Mouse (Mus musculus) hindbrain, embryonic 13.5 days (tissue): Measurements from ENCODE around the gene H2afx. TPM values are rescaled to one million over a fixed set of nuclear protein-coding genes. Genes with fewer than 3 reads are reported as not detected.
"Not testable (repeated sequence)": the region's sequence is repeated elsewhere in the genome, so short reads cannot be mapped to it uniquely, and the experiment has no call there.

Experiments
- ATAC-seq: fragments of 200-750 bp; cut with Nextera tagmentation; 2 replicates; pipeline ENCODE4 v1.8.0; 2017; ENCODE audit warnings: moderate TSS enrichment; ENCODE audit not compliant: low FRiP score
- H3K27ac ChIP-seq: fragments of 300-500 bp; sonication (generic); 2 replicates; pipeline ENCODE4 v1.5.1; 2015; ENCODE audit warnings: inconsistent platforms, mild to moderate bottlenecking, moderate library complexity
- H3K27me3 ChIP-seq: fragments of 300-500 bp; sonication (generic); 2 replicates; pipeline ENCODE4 v1.6.1; 2015; ENCODE audit warnings: mild to moderate bottlenecking, inconsistent platforms
- H3K36me3 ChIP-seq: fragments of 300-500 bp; sonication (generic); 2 replicates; pipeline ENCODE4 v1.6.1; 2015; ENCODE audit warnings: mild to moderate bottlenecking, inconsistent platforms
- H3K4me1 ChIP-seq: fragments of 300-500 bp; sonication (generic); replicated peaks from 2 replicates; pipeline ENCODE4 v1.6.1; 2015; ENCODE audit warnings: inconsistent platforms
- H3K4me2 ChIP-seq: fragments of 300-500 bp; sonication (generic); 2 replicates; pipeline ENCODE4 v1.6.1; 2015; ENCODE audit warnings: inconsistent platforms, mild to moderate bottlenecking, moderate library complexity
- H3K4me3 ChIP-seq: fragments of 300-500 bp; sonication (generic); 2 replicates; pipeline ENCODE4 v1.5.1; 2015; ENCODE audit warnings: mild to moderate bottlenecking, inconsistent platforms
- H3K9ac ChIP-seq: fragments of 300-500 bp; sonication (generic); 2 replicates; pipeline ENCODE4 v1.6.1; 2015; ENCODE audit warnings: mild to moderate bottlenecking, inconsistent platforms
- H3K9me3 ChIP-seq: fragments of 300-500 bp; sonication (generic); 2 replicates; pipeline ENCODE4 v1.6.1; 2016; ENCODE audit warnings: inconsistent platforms
- WGBS: fragments of 180-500 bp; shearing (Covaris S2); methylation state at CpG from one replicate; pipeline ENCODE4 v1.1.7; 2015; 5-methylcytosine and 5-hydroxymethylcytosine counted together
- polyA plus RNA-seq: library from polyadenylated mRNA; unstranded; fragments of >200 nt; fragmentation: Nextera tagmentation; extraction: Ambion mirVana; gene quantifications from 2 replicates; pipeline ENCODE4 v1.2.1, GENCODE M21; 2015

The H2afx gene
- polyA plus RNA-seq, 1 experiment from 2014 or later = 145 TPM

DNA sequence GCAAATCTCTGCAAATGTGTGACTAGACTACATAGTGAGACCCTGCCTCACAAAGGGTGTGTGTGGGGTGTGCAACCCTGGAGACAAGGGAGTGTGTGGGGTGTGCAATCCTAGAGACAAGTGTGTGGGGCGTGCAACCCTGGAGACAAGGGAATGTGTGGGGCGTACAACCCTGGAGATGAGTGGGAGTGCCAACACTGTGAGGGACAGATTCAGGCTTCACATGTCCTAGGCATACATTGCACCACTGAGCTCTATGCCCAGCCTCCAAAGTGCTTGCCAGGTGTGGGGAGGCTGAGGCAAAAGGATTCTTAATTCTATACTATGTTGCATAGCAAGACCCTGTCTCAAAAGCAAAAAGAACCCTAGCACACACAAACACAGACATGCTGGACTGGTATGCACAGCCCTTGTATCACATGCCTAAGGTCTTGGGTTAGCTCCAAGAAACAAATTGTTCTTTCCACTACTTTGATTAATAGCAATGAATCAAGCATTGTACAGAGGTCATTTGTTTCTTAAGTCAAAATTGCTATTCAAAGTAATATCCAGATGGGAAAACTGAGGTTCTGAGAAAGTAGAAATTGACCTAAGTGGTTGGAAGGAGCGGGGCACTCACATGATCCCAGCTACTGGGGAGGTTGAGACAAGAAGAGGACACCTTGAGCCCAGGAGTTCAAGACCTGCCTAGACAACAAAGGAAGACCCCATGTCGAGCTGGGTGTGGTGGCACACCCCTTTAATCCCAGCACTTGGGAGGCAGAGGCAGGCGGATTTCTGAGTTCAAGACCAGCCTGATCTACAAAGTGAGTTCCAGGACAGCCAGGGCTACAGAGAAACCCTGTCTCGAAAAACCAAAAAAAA is 11.3 kb downstream of the H2afx start:
- WGBS = 96% methylated on average over 5 of the region's 6 CpGs
- Histone ChIP-seq H3K9me3 (no peaks in the 10 kb centered on the region), H3K9ac (no peak overlapping the region), H3K4me2 (no peak overlapping the region), H3K27me3 (no peaks in the 10 kb centered on the region), H3K4me3 (no peak overlapping the region), H3K4me1 (peaks cover 12% of the 10 kb centered on the region), H3K36me3 (peaks cover 56% of the 10 kb centered on the region), H3K27ac (no peak overlapping the region)
- ATAC-seq = no peak

DNA sequence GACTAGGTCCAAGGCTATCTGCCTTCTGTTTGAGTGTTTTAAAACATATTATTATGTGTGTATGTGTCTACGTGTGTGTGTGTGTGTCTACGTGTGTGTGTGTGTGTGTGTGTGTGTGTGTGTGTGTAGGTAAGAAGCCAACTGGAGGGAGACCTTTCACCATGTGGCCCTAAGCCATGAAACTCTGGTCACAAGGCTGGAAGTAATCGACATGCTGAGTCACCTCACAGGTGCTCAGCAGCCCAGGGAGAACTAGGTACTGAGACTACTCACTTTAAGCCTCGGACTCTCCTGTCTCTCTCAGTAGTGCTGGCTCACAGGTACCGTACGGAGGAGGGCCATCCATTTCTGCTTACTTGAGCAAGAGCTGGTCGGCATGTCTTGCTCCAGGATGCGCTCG is 12.7 kb downstream of the H2afx start:
- Histone ChIP-seq H3K27ac (no peak overlapping the region), H3K36me3 (peaks cover 63% of the 10 kb centered on the region), H3K27me3 (no peaks in the 10 kb centered on the region), H3K9me3 (no peaks in the 10 kb centered on the region), H3K4me3 (no peak overlapping the region), H3K4me1 (peaks cover 12% of the 10 kb centered on the region), H3K4me2 (no peak overlapping the region), H3K9ac (no peak overlapping the region)
- ATAC-seq = no peak
- 93% methylated on average over 9 of the region's 9 CpGs for WGBS

DNA sequence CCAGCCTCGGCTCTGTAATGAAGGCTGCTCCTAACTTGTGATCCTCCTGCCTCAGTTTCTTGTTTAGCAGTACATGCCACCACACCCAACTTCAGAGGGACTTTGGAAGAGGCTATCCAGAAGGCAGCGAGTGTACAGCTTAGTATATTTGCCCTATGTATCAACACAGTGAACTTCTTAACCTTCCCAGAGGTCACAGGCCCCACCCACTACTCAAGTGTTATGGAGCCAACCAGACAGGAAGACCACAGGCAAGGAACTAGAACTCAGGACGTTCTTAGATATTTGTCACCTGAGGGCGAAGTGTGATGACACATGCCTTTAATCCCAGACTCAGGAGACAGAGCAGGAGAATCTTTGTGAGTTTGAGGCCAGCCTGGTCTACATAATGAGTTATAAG is 13.1 kb downstream of the H2afx start:
- ATAC-seq = no peak
- H3K4me2 ChIP-seq = no peak overlapping the region
- H3K27ac ChIP-seq = no peak overlapping the region
- no peak overlapping the region for H3K9ac ChIP-seq
- no peaks in the 10 kb centered on the region for H3K9me3 ChIP-seq
- WGBS = 91% methylated on average over 4 of the region's 4 CpGs
- peaks cover 67% of the 10 kb centered on the region for H3K36me3 ChIP-seq
- no peak overlapping the region for H3K4me3 ChIP-seq
- peaks cover 12% of the 10 kb centered on the region for H3K4me1 ChIP-seq
- H3K27me3 ChIP-seq = no peaks in the 10 kb centered on the region

DNA sequence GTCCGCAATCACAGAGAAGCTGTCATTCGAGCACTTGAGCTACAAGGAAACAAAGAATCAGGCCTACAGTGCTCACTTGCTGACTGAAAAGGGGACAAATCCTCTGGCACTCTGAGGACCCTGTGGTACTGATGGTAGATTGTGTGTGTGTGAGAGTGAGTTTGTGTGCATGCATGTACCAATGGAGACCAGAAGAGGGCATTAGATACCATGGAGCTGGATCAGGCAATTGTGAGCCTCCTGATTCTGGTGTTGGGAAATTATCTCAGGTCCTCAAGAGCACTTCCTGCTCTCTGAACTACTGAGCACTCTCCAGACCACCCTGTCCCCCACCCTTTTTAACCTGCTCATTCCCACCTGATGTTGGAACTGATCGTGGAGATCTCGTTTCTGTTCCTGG is 14.1 kb downstream of the H2afx start:
- 95% methylated on average over 4 of the region's 4 CpGs for WGBS
- H3K4me1 ChIP-seq = peaks cover 4% of the 10 kb centered on the region

DNA sequence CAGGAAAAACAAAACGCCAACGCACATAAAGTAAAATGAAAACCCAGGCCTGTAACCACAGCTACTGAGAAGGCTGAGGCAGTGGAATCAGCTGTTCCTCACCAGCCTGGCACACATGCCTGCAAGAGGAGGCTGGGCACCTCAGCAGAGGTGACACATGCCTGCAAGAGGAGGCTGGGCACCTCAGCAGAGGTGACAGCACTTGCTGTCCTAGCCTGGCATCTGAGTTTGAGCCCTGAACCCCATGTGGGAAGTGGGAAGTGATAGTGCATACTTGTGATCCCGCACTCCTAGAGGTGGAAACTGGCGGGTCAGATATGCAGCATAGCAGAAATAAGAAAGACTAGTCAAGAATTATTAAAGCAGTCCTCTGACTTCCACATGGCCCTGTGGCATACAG is 16.9 kb downstream of the H2afx start:
- Histone ChIP-seq H3K4me1 (no peaks in the 10 kb centered on the region), H3K9ac (no peak overlapping the region), H3K27ac (no peak overlapping the region), H3K4me2 (no peak overlapping the region), H3K9me3 (no peaks in the 10 kb centered on the region), H3K36me3 (peaks cover 99% of the 10 kb centered on the region), H3K4me3 (no peak overlapping the region), H3K27me3 (no peaks in the 10 kb centered on the region)
- no peak for ATAC-seq
- WGBS = 97% methylated on average over 4 of the region's 4 CpGs

More for the DNA sequence above, 14.1 kb downstream of the H2afx start:
- H3K36me3 ChIP-seq = peaks cover 77% of the 10 kb centered on the region
- no peak overlapping the region for H3K9ac ChIP-seq
- no peak overlapping the region for H3K4me2 ChIP-seq
- no peak overlapping the region for H3K27ac ChIP-seq
- no peak overlapping the region for H3K4me3 ChIP-seq
- no peaks in the 10 kb centered on the region for H3K27me3 ChIP-seq
- ATAC-seq = no peak
- no peaks in the 10 kb centered on the region for H3K9me3 ChIP-seq

DNA sequence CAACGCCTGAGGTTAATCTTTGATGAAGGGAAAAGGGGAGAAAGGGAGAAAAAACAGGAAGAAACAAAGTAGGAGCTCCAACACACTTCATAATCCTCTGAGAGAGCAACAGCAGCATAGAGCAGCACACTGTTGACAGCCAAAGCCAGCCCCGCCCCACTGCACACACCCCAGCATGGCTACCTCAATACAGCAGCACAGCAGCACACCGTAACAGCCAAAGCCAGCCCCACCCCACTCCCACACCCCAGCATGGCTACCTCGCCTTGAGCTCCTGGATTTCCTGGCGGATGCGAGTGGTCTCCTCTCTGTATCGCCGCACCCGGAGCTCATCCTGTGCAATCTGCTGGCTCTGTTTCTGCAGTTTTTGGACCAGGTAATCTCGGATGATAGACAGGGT is 17.8 kb downstream of the H2afx start:
- 92% methylated on average over 10 of the region's 10 CpGs for WGBS
- no peak for ATAC-seq

DNA sequence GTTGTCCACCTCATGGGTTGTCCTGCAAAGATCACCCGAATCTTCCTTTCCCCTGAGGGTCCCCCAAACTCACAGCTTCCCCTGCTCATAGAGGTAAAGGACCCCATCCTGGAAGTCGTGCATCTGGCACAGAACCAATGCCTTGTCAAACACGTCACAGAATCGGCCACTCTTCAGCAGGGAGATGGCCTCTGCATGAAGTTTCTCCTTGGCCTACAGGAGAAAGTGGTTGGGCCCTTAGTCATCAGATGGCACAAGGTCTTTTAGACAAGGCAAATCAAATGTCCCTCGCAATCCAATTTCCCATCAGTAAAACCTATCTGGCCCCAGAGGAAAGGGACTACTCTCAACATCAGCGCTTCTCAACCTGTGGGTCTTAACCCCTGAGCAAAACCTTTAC is 18.6 kb downstream of the H2afx start:
- 95% methylated on average over 6 of the region's 6 CpGs for WGBS
- H3K9ac ChIP-seq = no peak overlapping the region
- ATAC-seq = no peak
- no peak overlapping the region for H3K4me3 ChIP-seq
- no peaks in the 10 kb centered on the region for H3K9me3 ChIP-seq
- H3K4me2 ChIP-seq = no peak overlapping the region
- no peaks in the 10 kb centered on the region for H3K27me3 ChIP-seq
- H3K36me3 ChIP-seq = peaks cover 97% of the 10 kb centered on the region
- H3K27ac ChIP-seq = no peak overlapping the region
- peaks cover 3% of the 10 kb centered on the region; the same call in 1 of the 2 replicates for H3K4me1 ChIP-seq

More for the DNA sequence above, 17.8 kb downstream of the H2afx start:
- Histone ChIP-seq H3K36me3 (peaks cover 98% of the 10 kb centered on the region), H3K4me2 (no peak overlapping the region), H3K4me1 (peaks cover 3% of the 10 kb centered on the region; the same call in 1 of the 2 replicates), H3K4me3 (no peak overlapping the region), H3K9ac (no peak overlapping the region; the same call in 1 of the 2 replicates), H3K27me3 (no peaks in the 10 kb centered on the region), H3K9me3 (no peaks in the 10 kb centered on the region), H3K27ac (no peak overlapping the region)

DNA sequence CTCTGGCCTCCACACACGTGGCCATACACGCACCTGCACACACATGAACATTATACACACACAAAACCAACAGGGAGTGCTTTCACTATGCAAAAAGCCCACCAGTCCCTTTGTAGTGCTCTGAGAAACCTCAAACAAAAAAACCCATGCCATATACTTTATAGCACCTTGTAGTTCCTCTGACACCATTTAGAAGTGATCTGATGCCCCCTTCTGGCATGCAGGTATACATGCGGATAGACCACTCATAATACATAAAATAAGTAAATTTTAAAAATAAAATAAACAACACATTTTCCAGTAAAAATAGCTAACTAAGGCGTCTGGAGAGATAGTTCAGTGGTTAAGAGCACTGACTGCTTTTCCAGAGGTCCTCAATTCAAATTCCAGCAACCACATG is 22.7 kb downstream of the H2afx start:
- H3K9ac ChIP-seq = no peak overlapping the region
- H3K27me3 ChIP-seq = no peaks in the 10 kb centered on the region
- H3K4me3 ChIP-seq = no peak overlapping the region
- no peak overlapping the region for H3K4me2 ChIP-seq
- H3K27ac ChIP-seq = no peak overlapping the region
- H3K4me1 ChIP-seq = peaks cover 14% of the 10 kb centered on the region
- H3K9me3 ChIP-seq = no peaks in the 10 kb centered on the region
- WGBS = 79% methylated on average over 4 of the region's 4 CpGs
- no peak for ATAC-seq
- peaks cover 74% of the 10 kb centered on the region for H3K36me3 ChIP-seq

DNA sequence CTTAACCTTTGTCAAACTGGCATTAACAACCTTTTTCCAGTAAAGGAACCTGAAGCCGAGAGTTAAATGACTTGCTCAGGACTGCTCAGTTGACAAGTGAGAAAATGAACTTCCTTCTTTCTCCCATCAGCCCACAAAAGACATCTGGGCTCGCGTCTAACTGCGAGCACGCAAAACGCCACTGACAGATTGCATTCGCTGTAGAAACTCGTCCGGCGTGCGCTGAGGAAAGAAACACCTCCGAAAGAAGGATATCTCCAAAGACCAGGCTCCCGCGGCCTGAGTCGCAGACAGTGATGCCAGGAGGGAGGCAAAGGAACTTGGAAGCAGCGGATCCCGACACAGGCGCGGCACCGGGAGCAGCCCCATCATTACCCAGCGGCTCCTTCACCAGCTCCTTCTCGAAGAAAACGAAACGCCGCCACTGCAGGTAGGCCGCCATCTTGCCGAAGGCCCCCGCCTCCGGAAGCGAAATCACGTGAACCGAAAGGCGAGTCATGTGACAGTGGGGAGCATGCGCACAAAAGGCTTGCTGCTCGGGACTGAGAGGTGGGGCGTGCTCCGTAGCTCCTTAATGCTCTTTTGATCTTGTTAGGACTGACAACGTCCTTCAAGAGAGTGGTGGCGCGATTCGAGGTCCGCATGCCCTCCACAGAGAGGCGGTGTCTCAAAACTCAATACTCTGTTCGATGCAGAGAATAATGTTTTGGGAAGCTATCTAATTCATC is 26.9 kb downstream of the H2afx start, which contains the start of gene Vps11:
Gene Vps11 (minus strand): TSS at position 481 of the 728 bp plus-strand sequence.
- under 1% methylated on average over 44 of the region's 44 CpGs for WGBS
- peak; percentile 93 for ATAC-seq
- peak within 1 kb of the TSS; percentile 87 for H3K9ac ChIP-seq
- peaks cover 32% of the 10 kb centered on the region for H3K36me3 ChIP-seq
- peak within 1 kb of the TSS; percentile 81 for H3K27ac ChIP-seq
- H3K4me1 ChIP-seq = peaks cover 14% of the 10 kb centered on the region
- no peaks in the 10 kb centered on the region for H3K27me3 ChIP-seq
- H3K4me2 ChIP-seq = peak within 1 kb of the TSS; percentile 90
- H3K4me3 ChIP-seq = peak within 1 kb of the TSS; percentile 83
- H3K9me3 ChIP-seq = no peaks in the 10 kb centered on the region

DNA sequence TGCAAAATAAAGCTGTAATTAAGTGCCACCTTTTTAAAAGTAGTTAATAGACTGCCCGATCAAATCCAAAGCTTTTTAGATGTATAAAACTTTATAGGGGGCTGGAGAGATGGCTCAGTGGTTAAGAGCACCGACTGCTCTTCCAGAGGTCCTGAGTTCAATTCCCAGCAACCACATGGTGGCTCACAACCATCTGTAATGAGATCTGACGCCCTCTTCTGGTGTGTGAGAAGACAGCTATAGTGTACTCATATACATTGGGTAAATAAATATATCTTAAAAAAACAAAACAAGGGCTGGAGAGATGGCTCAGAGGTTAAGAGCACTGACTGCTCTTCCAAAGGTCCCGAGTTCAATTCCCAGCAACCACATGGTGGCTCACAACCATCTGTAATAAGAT is 27.4 kb downstream of the H2afx start:
- H3K9me3 ChIP-seq, H3K27me3 ChIP-seq: not testable (repeated sequence)
- Histone ChIP-seq H3K4me1 (peaks cover 14% of the 10 kb centered on the region), H3K27ac (peak overlapping the region; percentile 81), H3K36me3 (peaks cover 26% of the 10 kb centered on the region), H3K4me3 (peak overlapping the region; percentile 83), H3K9ac (0 out of 2 replicates have a peak overlapping the region, but pooled peaks have one; percentile 87), H3K4me2 (peak overlapping the region; percentile 90)
- 40% methylated on average over 4 of the region's 4 CpGs for WGBS
- peak; percentile 32; the same call in 1 of the 2 replicates for ATAC-seq

DNA sequence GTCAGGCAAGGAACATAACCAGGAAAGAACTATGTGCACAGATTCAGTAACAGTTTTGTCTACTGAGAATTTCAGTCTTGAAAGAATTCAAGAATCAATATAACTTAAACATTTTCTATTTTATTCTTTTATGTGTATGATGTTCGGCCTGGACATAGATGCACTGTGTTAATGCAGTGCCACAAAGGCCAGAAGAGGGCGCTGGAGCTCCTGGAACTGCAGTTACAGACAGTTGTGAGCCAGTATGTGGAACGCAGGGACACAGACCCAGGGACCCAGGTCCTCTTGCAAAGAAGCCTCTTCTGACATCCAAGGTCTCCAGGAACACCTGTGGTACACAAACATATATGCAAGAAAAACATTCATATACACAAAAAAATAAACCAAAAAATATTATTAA is 30.0 kb downstream of the H2afx start:
- peaks cover 5% of the 10 kb centered on the region for H3K36me3 ChIP-seq
- no peak overlapping the region for H3K4me3 ChIP-seq
- no peak overlapping the region for H3K4me2 ChIP-seq
- no peaks in the 10 kb centered on the region for H3K27me3 ChIP-seq
- H3K9ac ChIP-seq = no peak overlapping the region
- peaks cover 12% of the 10 kb centered on the region for H3K4me1 ChIP-seq
- ATAC-seq = no peak
- H3K9me3 ChIP-seq = no peaks in the 10 kb centered on the region
- WGBS = 66% methylated on average over 3 of the region's 3 CpGs
- no peak overlapping the region for H3K27ac ChIP-seq

DNA sequence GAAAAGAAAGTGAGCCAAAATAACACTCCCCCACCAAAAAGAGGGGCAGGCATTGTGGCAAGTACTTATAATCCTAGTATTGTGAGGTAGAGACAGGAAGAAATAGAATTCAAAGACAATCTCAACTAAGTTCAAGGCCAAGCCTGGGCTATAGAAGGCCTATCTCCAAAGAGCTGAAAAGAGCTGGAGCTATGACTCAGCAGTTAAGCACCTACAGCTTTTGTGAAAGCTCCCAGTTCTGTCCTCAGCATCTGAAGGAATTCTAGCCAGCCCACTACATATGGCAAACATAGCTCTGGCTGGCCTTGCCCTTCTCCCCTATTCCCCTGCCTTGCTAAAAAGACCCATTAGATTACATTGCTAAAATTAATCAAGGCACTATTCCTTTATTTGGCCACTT is 38.9 kb downstream of the H2afx start:
- H3K27ac ChIP-seq = no peak overlapping the region
- no peaks in the 10 kb centered on the region for H3K9me3 ChIP-seq
- peaks cover 6% of the 10 kb centered on the region for H3K4me1 ChIP-seq
- H3K27me3 ChIP-seq = no peaks in the 10 kb centered on the region
- H3K9ac ChIP-seq = no peak overlapping the region
- no peak for ATAC-seq
- no peaks in the 10 kb centered on the region for H3K36me3 ChIP-seq
- no peak overlapping the region for H3K4me2 ChIP-seq
- H3K4me3 ChIP-seq = no peak overlapping the region
